Mouse (Mus musculus) T-cell, adult 2 months (primary cell): ENCODE data around the gene Nelfcd.

Experiments used
- DNase-seq: peaks from one replicate; pipeline ENCODE4 v3.0.0; 2022; ENCODE audit warnings: low spot score

Gene Nelfcd

DNA sequence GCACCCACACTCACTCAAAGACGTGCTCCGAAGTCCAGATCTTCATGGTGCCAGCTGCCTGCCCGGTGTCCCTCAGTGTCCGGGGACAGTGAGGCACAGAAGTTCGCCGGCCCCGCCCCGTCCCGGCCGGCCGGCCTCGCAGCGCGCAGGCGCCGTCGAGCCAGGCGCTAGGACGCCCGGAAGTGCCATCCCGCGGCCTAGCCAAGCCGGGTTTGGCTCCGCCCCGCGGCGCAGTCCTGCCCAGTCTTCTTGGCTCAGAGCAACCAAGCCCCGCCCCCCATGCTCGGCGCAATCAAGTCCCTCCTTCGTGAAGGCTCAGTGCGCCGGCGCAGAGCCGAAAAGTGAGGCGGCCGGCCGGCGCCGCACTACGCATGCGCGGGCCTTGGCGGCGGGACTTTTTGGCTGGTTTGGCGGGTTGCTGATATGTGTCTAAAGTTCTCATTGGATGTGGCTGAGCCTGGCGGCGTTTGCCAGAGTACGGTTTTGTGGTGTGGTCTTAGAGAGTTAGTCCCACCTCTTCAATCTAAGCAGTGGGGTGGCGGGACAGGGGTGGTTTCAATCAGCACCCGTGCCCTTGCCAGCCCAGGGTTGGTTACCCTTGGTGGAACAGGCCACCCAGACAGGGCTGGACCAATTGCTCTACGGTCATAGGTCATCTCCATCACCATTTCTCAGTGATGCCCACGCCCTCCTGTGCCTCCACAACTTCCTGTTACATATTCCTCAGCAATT, 57.4 kb downstream of the Nelfcd start, which contains the start of gene Prelid3b:
Prelid3b (minus strand) TSS at position 264 of the 732 bp plus-strand sequence.
- DNase-seq = peak; percentile 100

DNA sequence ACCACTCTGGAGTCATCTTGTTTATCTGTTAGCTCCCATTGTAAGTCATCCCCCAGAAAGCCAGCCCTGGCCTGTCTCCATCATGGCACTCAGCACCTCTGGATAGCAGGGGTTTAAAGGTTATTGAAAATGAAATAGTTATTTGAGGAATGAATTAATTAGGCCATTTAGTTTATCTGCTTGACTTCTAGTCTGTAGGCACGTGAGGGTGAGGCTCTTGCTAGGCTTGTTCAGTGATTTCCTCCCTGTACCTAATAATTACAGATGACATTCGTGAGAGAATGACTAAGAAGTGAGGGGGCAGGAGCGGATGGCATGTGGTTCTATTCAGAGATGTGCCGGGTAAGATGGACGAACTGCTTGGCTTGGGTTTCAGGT, 57.9 kb downstream of the Nelfcd start:
- DNase-seq = no peak
